Mouse (Mus musculus) CH12.LX (cell line): ENCODE measurements around the gene Uox.

Experiments
- CTCF ChIP-seq, 2 experiments: IDR thresholded peaks in 1 of 2; conservative IDR thresholded peaks in 1 of 2; 2 replicates each; pipeline ENCODE4 v1.5.1; 2011 to 2012; ENCODE audit warnings: low read depth in 2 of 2, low read length in 2 of 2, improper control_type of control experiment in 1 of 2, inconsistent platforms in 1 of 2, mild to moderate bottlenecking in 1 of 2, moderate library complexity in 1 of 2
- ELF1 ChIP-seq: IDR thresholded peaks from 2 replicates; pipeline ENCODE4 v1.6.1; 2014; ENCODE audit warnings: low read depth, mild to moderate bottlenecking, inconsistent platforms, low read length, improper control_type of control experiment
- HCFC1 ChIP-seq: IDR thresholded peaks from 2 replicates; pipeline ENCODE4 v1.6.1; 2012; ENCODE audit warnings: low read depth, mild to moderate bottlenecking, inconsistent platforms, low read length, improper control_type of control experiment
- KAT2A ChIP-seq: IDR thresholded peaks from 2 replicates; pipeline ENCODE4 v1.6.1; 2012; ENCODE audit warnings: low read length, improper control_type of control experiment, inconsistent platforms; ENCODE audit not compliant: insufficient replicate concordance
- MAFK ChIP-seq: IDR thresholded peaks from 2 replicates; pipeline ENCODE4 v1.6.1; 2011; ENCODE audit warnings: low read length, improper control_type of control experiment; ENCODE audit not compliant: insufficient replicate concordance

- TF ChIP-seq MAFK (no peak), ELF1 (no peak), KAT2A (no peak), CTCF (conservative IDR thresholded peaks at IDR 0.05 in 1 of 2, IDR thresholded peaks at IDR 0.05 in 1 of 2; ENCODE audit: low read depth in 2 of 2, low read length in 2 of 2) (no peak), HCFC1 (no peak)
Measured at GRCm38 (mm10) chr3:146620555-146621249, 50.5 kb downstream of the Uox start.
